Mouse (Mus musculus): ENCODE data around the gene Ell3. TPM values are rescaled to one million over a fixed set of nuclear protein-coding genes. Genes with fewer than 3 reads are reported as not detected.

Ell3 gene
- total RNA-seq, 2 experiments from 2014 or later = not detected

DNA sequence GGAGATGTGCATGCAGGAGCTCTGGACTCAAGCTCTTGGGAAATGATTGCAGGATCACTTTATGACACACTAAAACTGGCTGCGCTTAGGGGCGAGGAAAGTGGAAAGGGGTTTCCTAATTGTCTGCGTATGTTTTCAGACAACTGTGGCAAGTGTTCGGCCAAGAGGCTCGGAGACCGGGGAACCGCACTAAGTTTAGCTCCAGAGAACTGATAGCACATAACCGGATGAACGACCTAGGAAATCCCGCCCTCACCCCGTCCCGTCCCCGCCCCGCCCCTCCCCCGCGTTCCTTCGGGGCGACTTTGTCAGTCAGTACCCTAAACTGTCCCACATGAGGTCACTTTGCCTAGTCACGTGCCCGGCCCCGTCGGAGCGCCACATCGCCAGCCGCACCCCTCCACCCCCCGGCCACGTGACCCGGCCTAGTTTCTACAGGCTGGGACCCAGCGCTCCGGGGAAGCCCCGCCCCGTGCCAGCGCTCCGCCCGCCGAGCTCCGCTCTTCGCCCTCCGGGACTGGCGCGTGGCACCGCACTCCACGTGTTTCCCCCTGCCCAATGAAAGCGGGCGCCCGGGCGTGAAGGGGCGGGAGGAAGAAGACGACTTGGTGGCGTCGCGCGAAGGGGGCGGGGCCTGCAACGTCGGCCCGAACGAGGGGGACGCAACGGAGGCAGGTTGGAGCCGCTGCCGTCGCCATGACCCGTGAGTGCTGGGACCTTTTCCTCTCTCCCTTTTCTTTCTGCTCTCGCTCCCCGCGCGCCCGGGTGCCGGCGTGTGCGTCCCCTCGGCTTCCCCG lies 4.9 kb upstream of the Ell3 start, which contains the start of gene Serf2:
TSS of gene Serf2 (plus strand) at position 457 of the 797 bp plus-strand sequence.
- peak; percentile 95 for ATAC-seq (replicated peaks; ENCODE audit: low FRiP score, poor library complexity, severe bottlenecking)

DNA sequence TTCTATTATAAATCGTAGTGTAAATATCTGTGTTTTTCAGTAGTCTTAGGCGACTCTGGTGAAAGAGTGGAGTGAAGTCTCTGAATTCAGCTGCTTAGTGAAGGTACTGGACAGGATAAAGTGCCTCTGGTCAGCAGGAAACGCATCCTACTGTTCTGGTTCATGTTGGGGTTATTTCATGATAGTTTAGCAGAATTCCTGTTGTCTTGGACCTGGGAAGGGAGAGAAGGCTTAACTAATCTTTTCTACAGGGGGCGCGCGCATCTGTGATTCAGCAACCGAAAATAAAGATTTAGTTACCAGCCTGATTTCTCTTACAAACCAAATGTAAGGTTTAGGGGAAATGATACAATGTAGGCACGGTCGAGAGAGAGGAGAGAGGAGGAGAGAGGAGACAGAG lies 4.1 kb upstream of the Ell3 start:
- ATAC-seq (replicated peaks; ENCODE audit: low FRiP score, poor library complexity, severe bottlenecking) = no peak

GRCm38 (mm10) chr2:121447006-121447405 lies 2.9 kb upstream of the Ell3 start:
- no peak for ATAC-seq (replicated peaks; ENCODE audit: low FRiP score, poor library complexity, severe bottlenecking)

DNA sequence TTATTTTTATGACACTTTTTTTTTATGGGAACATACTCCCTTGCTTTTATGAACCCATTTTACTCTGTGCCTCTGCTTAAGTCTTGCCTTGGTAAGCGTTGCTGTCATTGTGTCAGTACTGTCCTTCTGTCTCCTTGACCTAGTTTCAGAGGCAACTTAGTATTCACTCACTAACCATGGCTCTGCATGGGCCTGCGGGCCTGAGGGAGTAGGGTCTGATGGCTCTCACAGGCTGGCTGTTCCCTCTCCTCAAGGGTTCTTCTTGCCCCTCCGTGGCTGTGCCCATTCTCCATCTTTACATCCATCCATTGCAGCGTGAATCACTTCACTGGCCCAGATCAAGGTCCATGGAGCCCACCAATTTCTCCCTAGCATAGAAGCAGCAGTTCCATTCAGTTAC lies 2.4 kb upstream of the Ell3 start:
- ATAC-seq (replicated peaks; ENCODE audit: low FRiP score, poor library complexity, severe bottlenecking) = no peak

DNA sequence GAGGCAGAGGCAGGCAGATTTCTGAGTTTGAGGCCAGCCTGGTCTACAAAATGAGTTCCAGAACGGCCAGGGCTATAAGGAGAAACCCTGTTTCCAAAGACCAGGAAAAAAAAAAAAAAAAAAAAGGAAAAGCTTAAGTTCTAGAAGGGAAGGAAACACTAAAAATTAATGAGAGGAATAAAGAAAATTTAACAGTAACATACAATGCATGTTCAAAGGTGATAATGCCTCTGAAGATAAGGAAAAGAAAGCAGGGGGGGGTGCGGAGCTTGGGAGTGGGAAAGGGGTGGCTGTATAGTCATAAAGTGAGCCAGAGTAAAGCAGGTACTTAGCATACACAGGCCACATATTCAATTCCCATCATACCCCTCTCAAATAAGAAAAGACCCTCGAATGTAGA lies 1.0 kb upstream of the Ell3 start:
- ATAC-seq (replicated peaks; ENCODE audit: low FRiP score, poor library complexity, severe bottlenecking) = no peak

GRCm38 (mm10) chr2:121443068-121443349 lies 1.1 kb downstream of the Ell3 start:
- peak; percentile 26 for ATAC-seq (replicated peaks; ENCODE audit: low FRiP score, poor library complexity, severe bottlenecking)

GRCm38 (mm10) chr2:121442259-121443067 lies 1.6 kb downstream of the Ell3 start:
- peak; percentile 97 for ATAC-seq (replicated peaks; ENCODE audit: low FRiP score, poor library complexity, severe bottlenecking)

DNA sequence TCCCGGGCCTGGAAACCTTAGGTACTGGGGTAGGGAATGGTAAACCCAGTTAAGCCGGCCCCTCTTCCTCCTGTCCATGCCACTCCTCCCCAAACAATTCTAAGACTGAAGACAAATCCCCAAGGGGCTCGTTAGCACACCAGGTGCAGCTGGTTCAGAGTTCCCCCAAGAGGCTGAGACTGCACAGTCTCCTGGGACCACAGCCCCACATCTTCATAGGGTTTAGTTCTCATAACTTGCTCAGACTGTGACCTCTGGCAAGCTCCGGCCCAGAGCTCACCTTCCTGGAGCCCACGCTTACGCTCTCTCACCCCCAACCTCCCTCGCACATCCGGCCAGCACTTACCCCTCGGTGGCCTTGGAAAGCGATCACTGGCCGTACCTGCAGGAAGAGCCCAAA lies 2.3 kb downstream of the Ell3 start:
- ATAC-seq (replicated peaks; ENCODE audit: low FRiP score, poor library complexity, severe bottlenecking) = no peak

- no peak for ATAC-seq (replicated peaks; ENCODE audit: low FRiP score, poor library complexity, severe bottlenecking)
Measured at GRCm38 (mm10) chr2:121440834-121441605, 3.1 kb downstream of the Ell3 start.

DNA sequence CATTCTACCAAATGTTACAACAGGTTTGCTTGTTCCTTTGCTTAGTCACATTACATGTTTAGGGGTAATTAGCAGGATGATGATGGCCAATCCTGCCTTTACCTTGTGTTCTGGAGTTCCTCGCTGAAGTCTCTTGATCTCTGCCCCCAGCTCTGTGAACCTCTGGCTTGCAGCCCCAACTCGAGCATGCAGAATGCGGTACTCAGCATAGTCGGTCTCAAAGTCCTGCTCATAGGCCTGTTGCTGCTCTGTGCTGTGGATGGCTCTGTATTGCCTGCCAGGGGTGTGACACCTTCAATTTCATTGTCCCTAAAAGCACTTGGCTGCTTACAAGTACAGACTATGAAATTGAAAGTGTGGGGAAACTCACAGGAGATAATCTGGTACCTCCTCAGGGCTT lies 4.3 kb downstream of the Ell3 start:
- ATAC-seq (replicated peaks; ENCODE audit: low FRiP score, poor library complexity, severe bottlenecking) = no peak

DNA sequence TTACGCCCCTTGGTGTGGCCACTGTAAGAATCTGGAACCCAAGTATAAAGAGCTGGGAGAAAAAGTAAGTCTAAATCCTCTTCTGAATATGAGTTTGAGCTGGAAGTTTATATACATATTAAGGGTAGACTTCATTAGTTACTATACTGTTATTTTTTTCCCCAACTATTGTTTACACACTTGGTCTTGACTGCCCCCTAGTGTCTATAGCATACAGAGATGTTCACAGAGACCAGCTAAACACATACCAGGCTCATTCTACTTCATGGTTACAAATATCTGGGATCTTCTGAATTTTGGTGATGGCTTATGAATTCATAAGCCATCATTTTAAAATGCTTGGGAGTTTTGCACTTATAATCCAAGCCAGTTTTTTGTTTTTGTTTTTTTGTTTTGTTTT lies 9.2 kb downstream of the Ell3 start:
- ATAC-seq (replicated peaks; ENCODE audit: low FRiP score, poor library complexity, severe bottlenecking) = 0 out of 2 replicates have a peak, but pooled peaks have one; percentile 68

DNA sequence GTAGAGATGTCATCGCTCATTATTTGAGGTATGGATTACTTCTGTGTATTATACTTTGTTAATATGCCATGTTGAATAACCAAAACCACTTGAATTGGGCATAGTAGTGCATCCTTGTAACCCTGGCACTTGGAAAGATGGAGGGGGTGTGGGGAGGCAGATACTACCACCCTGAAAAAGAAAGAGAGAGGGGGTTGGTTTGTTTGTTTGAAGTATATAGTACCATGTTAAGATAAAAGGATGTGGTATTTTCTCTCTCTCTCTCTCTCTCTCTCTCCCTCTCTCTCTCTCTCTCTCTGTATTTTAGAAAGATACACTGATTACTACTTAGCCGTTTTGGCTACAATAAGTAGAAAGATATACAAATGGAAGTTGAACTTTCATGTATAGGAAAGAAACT lies 18.2 kb downstream of the Ell3 start:
- no peak for ATAC-seq (replicated peaks; ENCODE audit: low FRiP score, poor library complexity, severe bottlenecking)

DNA sequence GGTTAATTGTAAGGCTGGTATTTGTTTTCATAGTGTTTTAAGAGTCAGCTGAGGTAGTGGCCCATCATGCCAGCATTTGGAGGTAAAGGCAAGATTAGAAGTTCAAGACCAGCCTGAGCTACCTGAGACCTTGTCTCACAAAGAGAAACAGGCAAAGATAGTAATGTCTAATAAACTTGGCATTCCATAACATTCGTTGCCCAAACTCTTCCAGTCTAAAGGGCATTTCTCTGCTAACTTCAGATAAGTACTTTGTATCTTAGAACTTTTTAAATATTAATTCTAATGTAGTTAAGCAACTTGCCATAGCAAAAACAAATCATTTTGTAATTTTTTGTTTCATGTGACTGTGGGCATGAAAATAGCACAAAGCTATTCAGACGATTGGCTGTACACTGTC lies 20.9 kb downstream of the Ell3 start:
- no peak for ATAC-seq (replicated peaks; ENCODE audit: low FRiP score, poor library complexity, severe bottlenecking)

DNA sequence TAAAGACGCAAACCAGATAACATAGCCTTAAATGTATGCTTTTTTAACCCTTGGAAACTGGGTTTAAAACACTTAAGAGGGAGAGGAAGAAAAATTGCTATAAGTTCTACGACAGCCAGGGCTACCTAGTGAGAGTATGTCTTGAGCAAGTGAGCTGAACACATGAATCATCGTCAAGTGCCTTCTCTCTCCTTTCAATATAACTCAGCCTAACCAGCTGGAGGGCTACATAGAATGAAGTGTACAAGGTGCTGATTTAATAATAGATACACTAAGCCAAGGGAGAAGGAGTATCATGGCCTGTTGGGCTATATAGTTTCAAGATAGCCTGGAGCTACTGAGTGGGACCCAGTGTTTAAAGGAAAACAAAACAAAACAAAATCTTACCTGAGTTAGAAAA lies 25.6 kb downstream of the Ell3 start:
- ATAC-seq (replicated peaks; ENCODE audit: low FRiP score, poor library complexity, severe bottlenecking) = no peak

DNA sequence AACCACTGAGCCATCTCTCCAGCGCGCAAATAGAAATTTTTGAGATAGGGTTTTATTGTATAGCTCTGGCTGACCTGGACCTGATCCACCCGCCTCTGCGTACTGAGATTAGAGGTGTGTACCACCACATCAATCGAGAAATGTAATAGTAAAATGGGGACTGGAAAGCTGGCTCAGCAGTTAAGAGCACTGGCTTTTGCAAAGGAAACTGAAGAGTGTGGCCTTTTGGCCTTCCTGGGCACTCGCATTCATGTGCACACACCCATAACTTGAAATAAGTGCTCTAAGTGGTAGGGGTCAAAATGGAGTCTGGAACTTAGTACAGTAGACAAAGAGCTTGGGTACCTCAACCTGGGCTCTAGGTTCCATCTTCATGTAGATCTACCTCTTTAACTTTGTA lies 27.7 kb downstream of the Ell3 start:
- ATAC-seq (replicated peaks; ENCODE audit: low FRiP score, poor library complexity, severe bottlenecking) = no peak

DNA sequence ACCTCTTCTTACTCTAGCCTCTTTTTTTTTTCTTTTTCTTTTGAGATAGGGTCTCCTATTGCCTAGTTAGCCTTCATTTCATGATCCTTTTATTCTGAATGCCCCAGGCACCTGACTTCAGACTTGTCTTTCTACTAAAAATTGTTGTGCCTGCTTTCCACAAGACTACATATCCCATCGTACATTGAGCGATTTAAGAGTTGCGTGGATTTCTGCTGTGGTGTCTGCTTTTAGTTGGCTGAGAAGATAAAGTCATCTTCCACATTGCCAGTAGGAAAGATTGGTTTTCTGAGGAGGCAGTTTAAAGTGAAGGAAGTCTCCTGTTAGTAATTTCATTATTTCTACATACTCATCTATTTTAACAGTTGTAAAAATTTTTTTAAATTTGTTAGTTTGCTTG lies 28.5 kb downstream of the Ell3 start:
- no peak for ATAC-seq (replicated peaks; ENCODE audit: low FRiP score, poor library complexity, severe bottlenecking)

GRCm38 (mm10) chr2:121415103-121415502 lies 29.0 kb downstream of the Ell3 start:
- no peak for ATAC-seq (replicated peaks; ENCODE audit: low FRiP score, poor library complexity, severe bottlenecking)

DNA sequence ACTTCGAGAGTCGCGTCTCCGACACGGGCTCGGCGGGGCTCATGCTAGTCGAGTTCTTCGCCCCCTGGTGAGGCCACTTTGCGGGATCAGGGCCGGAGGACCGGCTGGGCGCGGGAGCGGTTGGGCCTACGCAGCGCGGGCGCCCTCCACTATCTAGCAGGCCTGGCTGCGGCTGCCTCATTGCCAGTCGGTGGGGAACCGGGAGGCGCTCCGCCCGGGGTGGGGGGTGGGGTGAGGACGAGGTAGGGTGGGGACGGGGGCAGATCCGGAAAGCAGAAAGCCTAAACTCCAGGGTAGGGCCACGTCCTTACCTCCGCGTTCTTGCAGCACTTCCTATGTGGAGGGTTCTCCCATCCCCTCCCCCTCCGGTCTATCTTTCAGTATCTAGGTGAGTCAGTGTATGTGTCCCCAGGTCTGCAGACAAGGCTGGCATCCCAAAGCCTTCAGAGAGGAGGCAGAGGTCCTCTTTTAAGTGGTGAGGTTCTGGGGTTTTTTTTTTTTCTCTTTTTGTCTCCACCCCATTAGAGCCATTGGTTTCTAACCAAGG lies 29.9 kb downstream of the Ell3 start:
- ATAC-seq (replicated peaks; ENCODE audit: low FRiP score, poor library complexity, severe bottlenecking) = peak; percentile 33; the same call in 1 of the 2 replicates

- ATAC-seq (replicated peaks; ENCODE audit: low FRiP score, poor library complexity, severe bottlenecking) = peak; percentile 92
Measured at GRCm38 (mm10) chr2:121413387-121414042, 30.6 kb downstream of the Ell3 start, which contains the start of the genes Pdia3 and Catsper2. Gene Pdia3 (plus strand): TSS chr2:121413775. Gene Catsper2 (minus strand): TSS chr2:121413792.

Measured in erythroblast, adult 5-6 weeks (primary cell).